In genomic region chr17:5797124-5797760, GRCm38 (mm10) we compare ENCODE assay signal across 11 mouse cellular contexts. TPM values are rescaled to one million over a fixed set of nuclear protein-coding genes. Genes with fewer than 3 reads are reported as not detected.
DNase-seq lines count a peak whose midpoint lies in the region; ATAC-seq lines count a peak whose summit lies in the region.
"Had no signal": no experiment of that assay in that cellular context is flagged by ENCODE, and none has a peak within 500 bp of the region (broad histone marks: within the 10 kb centered on the region; RNA-seq: fewer than 3 reads in every experiment).

No protein-coding gene starts in this region.

- H3K9me3 ChIP-seq in forebrain, embryonic 15.5 days = no peaks in the 10 kb centered on the region

- no peak overlapping the region for H3K9ac ChIP-seq in forebrain, embryonic 15.5 days (replicated peaks)
- H3K9ac ChIP-seq: forebrain, postnatal 0 days had no signal

- no peak overlapping the region for H3K27ac ChIP-seq in forebrain, embryonic 15.5 days (replicated peaks)
- H3K27ac ChIP-seq: kidney, postnatal 0 days had no signal

- H3K27me3 ChIP-seq in forebrain, embryonic 15.5 days = no peaks in the 10 kb centered on the region

- peak; percentile 58 for DNase-seq in heart, postnatal 4 days
- DNase-seq in heart, adult 18-20 months = no peak
- DNase-seq in right cerebral cortex, postnatal 4 days = peak; percentile 30
- no peak for DNase-seq in right cerebral cortex, postnatal 14 days
- DNase-seq in cerebellum, postnatal 14 days = peak; percentile 50 to 65
- DNase-seq in lung, postnatal 4 days = peak; percentile 60 to 63
- DNase-seq in urinary bladder, postnatal 10 days (ENCODE audit: low spot score) = no peak
- DNase-seq: forebrain, postnatal 0 days; right cerebral cortex, adult 18-20 months had no signal

- 60% methylated on average over 5 of the region's 5 CpGs for WGBS in forebrain, embryonic 15.5 days

- H3K4me3 ChIP-seq in forebrain, embryonic 15.5 days = no peak overlapping the region

- no peaks in the 10 kb centered on the region for H3K36me3 ChIP-seq in forebrain, embryonic 15.5 days

- H3K4me2 ChIP-seq in forebrain, embryonic 15.5 days (replicated peaks) = no peak overlapping the region

- ATAC-seq in forebrain, embryonic 15.5 days (replicated peaks) = no peak

- H3K4me1 ChIP-seq in forebrain, embryonic 15.5 days = peaks cover 10% of the 10 kb centered on the region; the same call in 1 of the 2 replicates

RNA-seq across cellular contexts. Expression of gene Snx9, which starts 43.9 kb away (rescaled TPM):
- 10 to 100 TPM; 38.0 to 39.0 TPM for total RNA-seq in heart, postnatal 4 days (2021)
- 10 to 100 TPM; 31.0 to 32.9 TPM for total RNA-seq in heart, adult 18-20 months (2021)
- polyA plus RNA-seq in forebrain, embryonic 15.5 days (2015; fragmentation: Nextera tagmentation; extraction: Ambion mirVana) = 5.9 and 6.9 TPM in 2 replicates

Comparison
In these comparisons a context has a peak if more than half of its experiments do, and no peak if none do; other contexts are left out.
1. DNase-seq: peak in heart, postnatal 4 days (single experiment), right cerebral cortex, postnatal 4 days (single experiment), cerebellum, postnatal 14 days (2 of 2) and lung, postnatal 4 days (2 of 2); none in heart, adult 18-20 months (0 of 2), right cerebral cortex, postnatal 14 days (single experiment) and urinary bladder, postnatal 10 days (single experiment).